Mouse (Mus musculus): Measurements from ENCODE around the gene Vav3.

Gene Vav3

GRCm38 (mm10) chr3:109353814-109354213 is 13.4 kb downstream of the Vav3 start:
- no peak for DNase-seq

DNA sequence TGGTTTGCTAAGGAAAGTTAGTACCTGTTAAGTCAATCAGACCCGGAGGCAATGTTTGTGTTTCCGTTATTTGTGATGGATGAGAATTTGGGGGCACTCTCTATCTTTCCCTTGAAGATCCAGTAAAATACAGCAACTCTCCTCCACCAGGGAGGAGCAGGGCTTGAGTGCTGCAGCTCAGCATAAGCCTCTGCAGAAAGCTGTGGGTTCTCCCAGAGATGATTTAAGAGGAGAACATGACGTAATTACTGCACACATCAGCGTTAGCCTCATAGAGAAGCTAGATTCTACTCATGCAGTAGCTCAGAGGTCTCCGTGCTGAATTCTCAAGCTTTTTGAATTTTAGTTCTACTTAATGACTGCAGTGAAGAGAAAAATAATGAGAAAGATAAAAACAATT is 14.7 kb downstream of the Vav3 start:
- no peak for DNase-seq

GRCm38 (mm10) chr3:109360746-109361145 is 20.3 kb downstream of the Vav3 start:
- DNase-seq = no peak

DNA sequence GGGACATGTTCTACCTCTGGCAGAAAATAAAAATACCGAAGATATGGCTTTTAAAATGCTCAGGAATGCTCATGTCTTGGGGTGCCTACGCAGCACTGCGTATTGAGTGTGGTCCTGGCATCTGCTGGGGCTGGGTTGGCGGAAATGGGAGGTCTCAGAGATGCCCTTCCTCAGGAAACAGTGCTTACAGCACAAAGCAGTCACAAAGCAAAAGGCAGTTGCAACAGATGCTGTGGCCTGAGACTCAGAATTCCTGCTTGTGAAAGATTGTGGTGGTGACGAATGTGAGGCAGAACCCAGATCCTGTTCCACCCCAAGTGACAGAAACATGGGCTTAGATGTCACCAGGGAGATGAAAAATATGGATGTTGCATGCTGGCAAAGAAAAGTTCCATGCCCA is 21.4 kb downstream of the Vav3 start:
- DNase-seq = no peak

DNA sequence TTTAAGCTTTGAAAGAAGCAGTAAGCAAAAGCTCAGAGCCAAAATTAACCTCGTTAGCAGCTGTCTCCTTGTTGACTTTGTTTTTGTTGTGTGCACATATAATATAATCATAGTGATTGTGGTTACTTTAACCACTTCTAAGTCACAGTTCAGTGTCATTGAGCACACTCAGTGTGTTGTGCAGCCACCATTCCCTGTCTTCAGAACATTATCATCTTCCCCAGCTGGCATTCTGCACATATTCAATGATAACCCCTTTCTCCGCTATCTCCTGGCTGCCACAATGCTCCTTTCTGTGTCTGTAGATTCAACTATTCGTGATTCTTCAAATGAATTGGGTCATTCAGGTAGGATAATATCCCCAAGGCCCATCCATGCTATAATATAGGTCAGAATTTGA is 21.9 kb downstream of the Vav3 start:
- no peak for DNase-seq

GRCm38 (mm10) chr3:109363522-109363921 is 23.1 kb downstream of the Vav3 start:
- no peak for DNase-seq

GRCm38 (mm10) chr3:109365875-109366274 is 25.4 kb downstream of the Vav3 start:
- no peak for DNase-seq

- DNase-seq = peak; percentile 56 to 71
Measured at GRCm38 (mm10) chr3:109366411-109366851, 26.0 kb downstream of the Vav3 start.

DNA sequence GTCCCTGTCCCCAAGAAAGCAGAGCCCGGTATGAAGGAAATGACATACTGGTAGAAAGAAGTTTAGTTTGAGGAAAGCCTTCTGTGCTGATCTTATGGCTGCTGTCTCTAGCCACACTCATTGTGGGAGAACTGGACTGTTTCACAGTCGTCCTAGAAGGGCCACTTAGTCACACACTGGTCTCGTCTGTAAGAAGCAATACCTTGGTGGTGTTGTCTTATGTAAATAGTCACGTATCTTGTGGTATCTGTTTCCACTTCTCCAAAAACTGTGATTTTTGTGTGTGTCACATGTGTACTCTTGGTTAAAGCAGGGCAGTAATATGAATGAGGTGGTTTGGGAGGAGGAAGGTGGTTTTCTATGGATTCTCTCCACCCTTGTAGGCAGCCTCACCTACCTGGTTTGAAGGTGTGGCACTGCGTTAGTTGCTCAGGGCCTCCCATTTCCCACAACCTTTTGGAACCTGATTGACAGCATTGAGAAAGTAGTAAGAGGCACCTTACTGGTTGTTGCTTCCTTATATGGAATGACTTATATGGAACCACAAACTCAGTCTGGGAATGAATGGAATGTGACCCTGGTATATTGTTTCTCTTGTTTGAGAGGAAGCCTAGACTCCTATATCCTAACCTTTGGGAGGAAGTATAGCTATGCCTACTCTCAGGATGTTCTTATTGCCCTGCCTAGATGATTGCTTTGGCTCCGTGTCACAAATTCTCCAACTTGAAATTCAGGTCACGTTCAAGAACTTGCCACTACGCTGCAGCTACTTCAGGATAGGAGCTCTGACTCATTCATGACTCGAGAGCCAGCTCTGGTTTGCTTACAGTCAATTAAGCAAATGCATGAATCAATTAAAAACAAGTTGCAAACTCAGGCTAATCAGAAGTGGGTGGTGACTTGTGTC is 28.2 kb downstream of the Vav3 start:
- no peak for DNase-seq

GRCm38 (mm10) chr3:109371576-109371975 is 31.1 kb downstream of the Vav3 start:
- DNase-seq = no peak

GRCm38 (mm10) chr3:109372678-109373077 is 32.2 kb downstream of the Vav3 start:
- no peak for DNase-seq

- DNase-seq = no peak
Measured at GRCm38 (mm10) chr3:109378278-109378677, 37.8 kb downstream of the Vav3 start.

DNA sequence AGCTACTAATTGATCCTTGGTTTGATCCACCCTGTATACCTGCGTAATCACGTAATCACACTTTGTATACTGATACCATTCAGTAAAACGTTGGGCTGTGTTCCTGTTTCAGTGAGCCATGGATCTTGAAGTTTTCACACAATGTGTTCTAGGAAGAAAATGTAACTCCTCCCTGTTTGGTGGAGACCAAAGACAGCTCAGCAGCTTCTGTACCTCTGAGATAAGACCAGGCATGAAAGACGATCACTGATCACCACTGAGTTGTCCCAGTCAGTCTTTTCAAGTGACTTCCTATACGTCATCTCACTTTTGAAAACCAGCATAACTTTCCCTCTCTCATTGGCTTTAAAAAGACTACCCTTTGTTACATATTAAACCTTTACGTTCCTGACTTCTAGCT is 38.2 kb downstream of the Vav3 start:
- DNase-seq = no peak

GRCm38 (mm10) chr3:109388730-109389129 is 48.3 kb downstream of the Vav3 start:
- DNase-seq = no peak

- no peak for DNase-seq
Measured at GRCm38 (mm10) chr3:109401527-109401926, 61.1 kb downstream of the Vav3 start.

DNA sequence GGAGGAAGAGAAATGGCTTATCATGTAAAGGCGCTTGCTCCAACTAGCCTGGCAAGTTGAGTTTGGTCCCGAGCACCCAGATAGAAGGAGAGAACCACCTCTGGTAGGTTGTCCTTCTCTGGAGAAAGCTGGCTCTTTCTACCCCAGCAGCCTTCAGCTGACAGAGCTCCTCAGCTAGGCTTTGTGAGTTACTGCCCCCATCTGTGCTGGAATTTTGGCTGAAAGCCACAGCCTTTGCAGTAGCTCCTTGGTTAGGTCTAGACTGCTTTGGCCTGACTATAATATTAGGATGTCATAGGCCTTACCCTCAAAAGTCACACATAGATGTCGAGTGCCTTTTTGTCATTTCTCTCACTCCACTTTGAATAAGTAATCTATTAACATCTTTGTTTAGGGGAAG is 70.8 kb downstream of the Vav3 start:
- no peak for DNase-seq

- DNase-seq = no peak
Measured at GRCm38 (mm10) chr3:109420403-109420802, 80.0 kb downstream of the Vav3 start.

- no peak for DNase-seq
Measured at GRCm38 (mm10) chr3:109421019-109421418, 80.6 kb downstream of the Vav3 start.

GRCm38 (mm10) chr3:109423440-109424079 is 83.1 kb downstream of the Vav3 start:
- DNase-seq = peak in 1 of 2 experiments; percentile 8

DNA sequence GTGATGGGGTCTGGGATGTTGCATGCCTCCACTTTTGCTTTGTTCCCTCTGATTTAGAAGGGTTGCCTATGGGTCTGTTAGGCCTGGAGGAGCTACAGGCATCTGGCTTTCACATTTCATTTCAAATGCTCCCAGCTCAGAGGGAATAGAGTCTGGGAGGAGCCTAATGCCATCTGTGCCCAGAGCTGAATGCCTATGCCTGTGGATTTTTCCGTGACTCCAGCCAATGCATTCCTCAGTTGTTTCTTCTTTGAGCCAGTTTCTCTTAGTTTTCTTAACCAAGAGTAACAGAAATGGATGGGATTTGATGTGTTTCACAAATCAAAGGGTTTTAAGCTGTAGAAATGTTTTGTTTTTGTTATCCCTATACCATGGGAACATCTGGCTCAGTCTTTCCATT is 90.8 kb downstream of the Vav3 start:
- DNase-seq = peak in 1 of 2 experiments; percentile 17

- DNase-seq = no peak
Measured at GRCm38 (mm10) chr3:109438552-109438951, 98.1 kb downstream of the Vav3 start.

- DNase-seq = no peak
Measured at GRCm38 (mm10) chr3:109439253-109439652, 98.8 kb downstream of the Vav3 start.

DNA sequence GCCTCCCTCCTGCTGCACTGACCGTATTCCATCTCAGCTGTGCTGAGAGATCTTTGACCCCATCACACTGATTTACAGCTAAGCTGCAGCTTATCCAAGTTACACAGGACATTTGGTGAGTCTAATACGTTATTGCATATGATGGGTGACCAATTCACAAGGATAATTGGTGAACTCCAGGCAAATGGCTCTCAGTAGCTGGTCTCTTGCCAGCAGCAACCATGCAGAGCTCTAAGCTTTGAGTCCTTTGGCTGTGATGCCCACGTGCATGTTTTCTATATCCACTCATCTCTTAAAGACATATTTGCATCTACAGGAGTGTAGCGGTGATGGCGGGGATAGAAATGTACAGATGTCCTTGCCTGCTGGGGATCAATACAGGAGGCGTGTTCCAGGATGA is 99.5 kb downstream of the Vav3 start:
- no peak for DNase-seq

GRCm38 (mm10) chr3:109444077-109444476 is 103.6 kb downstream of the Vav3 start:
- DNase-seq = no peak
